Mouse (Mus musculus) heart, embryonic 14.5 days (tissue): ENCODE results near the gene Recql. TPM values are rescaled to one million over a fixed set of nuclear protein-coding genes. Genes with fewer than 3 reads are reported as not detected.
A peak's percentile ranks its signal among the peaks of the same experiment; 100 is the strongest.

Experiments
- ATAC-seq: fragments of 200-750 bp; cut with Nextera tagmentation; 2 replicates; pipeline ENCODE4 v1.8.0; 2017; ENCODE audit warnings: low read depth, moderate TSS enrichment; ENCODE audit not compliant: insufficient number of reproducible peaks, insufficient read depth, low FRiP score
- H3K27ac ChIP-seq, 2 experiments: fragments of 200-500 bp in 1 of 2; fragments of 300-500 bp in 1 of 2; sonication (generic) in 1 of 2; replicated peaks in 1 of 2; 2 replicates each; pipeline ENCODE4 v1.5.1; 2012 to 2014; ENCODE audit warnings: low read depth in 2 of 2, low read length in 2 of 2, control low read depth in 1 of 2, mild to moderate bottlenecking in 1 of 2, mixed read lengths in 1 of 2; ENCODE audit not compliant: control insufficient read depth in 1 of 2, insufficient read depth in 1 of 2
- H3K27me3 ChIP-seq: fragments of 300-500 bp; sonication (generic); 2 replicates; pipeline ENCODE4 v1.6.1; 2014; ENCODE audit warnings: mild to moderate bottlenecking, low read length, control low read depth; ENCODE audit not compliant: control insufficient read depth, insufficient read depth
- H3K36me3 ChIP-seq: fragments of 300-500 bp; sonication (generic); 2 replicates; pipeline ENCODE4 v1.6.1; 2014; ENCODE audit warnings: mild to moderate bottlenecking, control low read depth, low read length, mixed read lengths; ENCODE audit not compliant: control insufficient read depth, insufficient read depth
- H3K4me1 ChIP-seq, 2 experiments: fragments of 200-500 bp in 1 of 2; fragments of 300-500 bp in 1 of 2; sonication (generic) in 1 of 2; 2 replicates each; pipeline ENCODE4 v1.6.1; 2012 to 2014; ENCODE audit warnings: low read length in 2 of 2, control low read depth in 1 of 2, mixed read lengths in 1 of 2; ENCODE audit not compliant: control insufficient read depth in 2 of 2, insufficient read depth in 2 of 2
- H3K4me2 ChIP-seq: fragments of 300-500 bp; sonication (generic); 2 replicates; pipeline ENCODE4 v1.6.1; 2014; ENCODE audit warnings: mild to moderate bottlenecking, low read length
- H3K4me3 ChIP-seq, 2 experiments: fragments of 200-500 bp in 1 of 2; fragments of 300-500 bp in 1 of 2; sonication (generic) in 1 of 2; 2 replicates each; pipeline ENCODE4 v1.5.1; 2012 to 2014; ENCODE audit warnings: low read length in 2 of 2, mild to moderate bottlenecking in 2 of 2, control low read depth in 1 of 2, low read depth in 1 of 2, moderate library complexity in 1 of 2; ENCODE audit not compliant: control insufficient read depth in 1 of 2, insufficient read depth in 1 of 2
- H3K9ac ChIP-seq: fragments of 300-500 bp; sonication (generic); 2 replicates; pipeline ENCODE4 v1.6.1; 2014; ENCODE audit warnings: mild to moderate bottlenecking, low read length
- H3K9me3 ChIP-seq: fragments of 300-500 bp; sonication (generic); 2 replicates; pipeline ENCODE4 v1.6.1; 2016; ENCODE audit warnings: low read length, control low read depth; ENCODE audit not compliant: control insufficient read depth
- WGBS: fragments of 180-500 bp; shearing (Covaris S2); extraction: QIAGEN DNeasy Blood & Tissue Kit; methylation state at CpG from one replicate; pipeline ENCODE4 v1.1.7; 2014; 5-methylcytosine and 5-hydroxymethylcytosine counted together
- polyA plus RNA-seq: library from polyadenylated mRNA; unstranded; fragments of >200 nt; fragmentation: Nextera tagmentation; extraction: Ambion mirVana; gene quantifications from 2 replicates; pipeline ENCODE4 v1.2.1, GENCODE M21; 2014

The Recql gene
- polyA plus RNA-seq = 18.1 and 18.5 TPM in 2 replicates

DNA sequence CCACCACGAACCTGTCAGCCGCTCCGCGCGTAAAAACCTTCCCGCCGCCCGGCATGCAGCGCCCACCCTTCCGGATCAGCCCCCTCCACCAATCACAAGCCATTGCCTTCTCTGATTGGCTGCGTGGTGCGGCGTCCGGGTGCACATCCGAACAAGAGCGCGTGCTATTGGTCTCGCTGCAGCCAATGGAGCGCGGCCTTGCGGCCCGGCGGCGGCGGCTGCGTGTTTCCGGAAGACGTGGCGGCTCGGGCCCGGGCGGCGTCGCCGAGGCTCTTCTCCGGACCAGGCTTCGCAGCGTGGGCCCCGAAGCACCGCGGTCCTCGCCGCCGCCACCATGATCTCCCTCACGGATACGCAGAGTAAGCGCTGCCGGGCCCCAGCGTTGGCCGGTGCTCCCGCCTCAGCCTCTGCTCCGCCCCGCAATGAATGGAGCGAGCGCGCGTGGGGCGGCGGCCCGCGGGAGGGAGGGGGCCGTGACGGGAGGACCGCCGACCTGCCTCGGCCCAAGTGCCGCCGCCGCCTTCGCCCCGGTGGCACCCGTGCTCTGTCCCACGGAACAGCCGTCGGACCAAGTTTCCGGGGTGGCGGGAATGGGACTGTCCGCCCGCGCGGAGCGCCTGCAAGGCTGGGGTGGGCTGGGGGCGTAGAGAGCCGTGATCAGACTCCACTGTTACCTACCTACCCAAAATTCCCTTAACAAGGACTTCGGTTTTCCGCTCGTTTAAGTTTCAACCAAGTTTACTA lies at the start of gene Recql, which contains the start of gene Golt1b:
Gene Recql, minus strand, starts transcription at position 77 of the 744 bp plus-strand sequence.
Gene Golt1b, plus strand, starts transcription at position 211 of the 744 bp plus-strand sequence.
- peak within 1 kb of the TSS; percentile 84 for H3K9ac ChIP-seq
- no peaks in the 10 kb centered on the region for H3K9me3 ChIP-seq
- H3K27me3 ChIP-seq = no peaks in the 10 kb centered on the region
- WGBS = under 1% methylated on average over 77 of the region's 87 CpGs
- peak within 1 kb of the TSS; percentile 78 for H3K4me2 ChIP-seq
- H3K27ac ChIP-seq = peak within 1 kb of the TSS in 1 of 2 experiments; percentile 26; a peak in 1 of 4 replicates
- H3K4me3 ChIP-seq = peak within 1 kb of the TSS; percentile 98 to 99
- ATAC-seq = peak; percentile 99
- H3K36me3 ChIP-seq = peaks cover 5% of the 10 kb centered on the region; the same call in 1 of the 2 replicates
- peaks cover 0 to 19% of the 10 kb centered on the region in 2 experiments; a peak in 2 of 4 replicates for H3K4me1 ChIP-seq

DNA sequence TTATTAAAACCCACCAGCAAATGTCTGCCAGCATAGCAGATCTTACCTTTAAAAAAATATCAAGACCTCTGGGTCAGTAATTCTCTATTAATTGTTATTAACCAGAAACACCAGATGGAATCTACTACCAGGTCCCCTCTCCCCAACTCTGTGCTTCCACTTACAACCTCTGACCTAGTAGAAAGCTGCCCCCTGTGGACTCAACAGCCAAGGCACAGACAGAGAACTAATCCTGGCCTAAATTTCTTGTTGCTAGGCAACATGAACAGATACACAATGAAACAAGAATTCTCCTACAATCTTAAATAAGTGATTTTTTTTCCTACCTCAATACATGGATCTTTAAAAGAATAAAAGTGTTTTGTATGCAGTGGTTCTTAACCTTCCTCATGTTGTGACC lies 42.2 kb upstream of the Recql start:
- H3K9ac ChIP-seq = no peak overlapping the region
- no peaks in the 10 kb centered on the region for H3K9me3 ChIP-seq
- H3K27me3 ChIP-seq = no peaks in the 10 kb centered on the region
- ATAC-seq = no peak
- H3K4me3 ChIP-seq = no peak overlapping the region
- no peak overlapping the region for H3K4me2 ChIP-seq
- no peaks in the 10 kb centered on the region for H3K4me1 ChIP-seq
- H3K36me3 ChIP-seq = no peaks in the 10 kb centered on the region
- H3K27ac ChIP-seq = no peak overlapping the region

DNA sequence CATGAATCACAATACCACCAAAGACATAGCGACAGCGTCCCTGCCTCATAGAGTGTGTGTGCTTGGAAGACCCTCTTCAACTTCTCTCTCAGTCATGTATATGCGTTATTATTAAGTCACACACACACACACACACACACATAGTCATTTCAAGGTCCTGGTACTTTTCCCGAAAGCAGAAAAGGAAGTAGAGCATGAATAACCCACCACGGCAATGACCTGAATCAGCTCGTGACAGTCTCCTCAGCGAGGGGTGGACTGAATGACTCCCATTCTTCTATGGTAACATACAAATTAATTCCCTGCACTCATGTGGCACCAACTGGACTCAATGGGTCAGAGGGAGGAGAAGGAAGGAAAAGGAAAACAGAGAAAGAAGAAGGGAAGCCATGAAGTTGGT lies 38.1 kb upstream of the Recql start:
- H3K27me3 ChIP-seq = no peaks in the 10 kb centered on the region
- ATAC-seq = no peak
- no peak overlapping the region for H3K9ac ChIP-seq
- 67% methylated on average over 7 of the region's 7 CpGs for WGBS
- H3K9me3 ChIP-seq = no peaks in the 10 kb centered on the region
- no peaks in the 10 kb centered on the region for H3K36me3 ChIP-seq
- no peak overlapping the region for H3K4me3 ChIP-seq
- no peaks in the 10 kb centered on the region for H3K4me1 ChIP-seq
- H3K4me2 ChIP-seq = no peak overlapping the region
- no peak overlapping the region for H3K27ac ChIP-seq

DNA sequence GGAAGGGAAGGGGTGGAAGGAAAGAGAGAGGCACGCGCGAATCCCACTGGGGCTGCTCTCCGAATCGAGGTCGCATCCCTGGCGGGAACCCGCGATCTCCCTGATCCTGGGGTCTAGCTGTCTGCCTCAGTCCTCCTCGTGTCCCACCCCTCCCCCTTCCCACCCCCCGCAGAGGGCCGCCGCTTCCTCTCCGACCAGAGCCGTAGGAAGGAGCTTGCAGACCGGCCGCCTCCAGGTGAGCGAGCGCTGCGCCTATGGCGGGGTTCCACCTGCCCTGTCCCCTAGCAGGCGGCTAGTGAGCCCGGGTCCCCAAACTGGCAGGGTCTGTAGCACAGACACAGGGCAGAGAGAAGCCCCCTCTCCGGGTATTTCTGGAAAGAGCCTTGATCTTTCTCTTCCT lies 27.7 kb upstream of the Recql start:
- peak overlapping the region; percentile 43; the same call in 1 of the 2 replicates for H3K9ac ChIP-seq
- ATAC-seq = no peak
- WGBS = under 1% methylated on average over 18 of the region's 24 CpGs

DNA sequence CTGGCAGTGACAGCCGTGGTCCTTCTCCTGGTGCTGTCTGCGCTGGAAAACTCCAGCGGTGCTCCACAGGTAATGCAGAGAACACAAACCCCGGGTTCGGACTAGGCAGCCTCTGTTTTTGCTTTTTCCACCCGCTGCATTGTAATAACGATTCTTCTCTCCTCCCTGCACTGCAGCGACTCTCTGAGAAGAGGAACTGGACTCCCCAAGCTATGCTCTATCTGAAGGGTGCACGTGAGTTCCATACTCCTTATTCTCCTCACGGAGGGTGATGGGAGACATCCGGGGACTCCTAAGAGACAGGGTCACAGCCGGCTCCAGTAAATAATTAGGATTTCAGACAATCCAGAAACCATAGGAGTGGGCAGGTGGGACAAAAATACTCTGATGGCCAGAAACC lies 27.0 kb upstream of the Recql start:
- no peak overlapping the region; a peak in 1 of 4 replicates for H3K4me3 ChIP-seq
- WGBS = 15% methylated on average over 12 of the region's 12 CpGs
- no peaks in the 10 kb centered on the region for H3K9me3 ChIP-seq
- H3K9ac ChIP-seq = no peak overlapping the region
- peaks cover 36% of the 10 kb centered on the region for H3K27me3 ChIP-seq
- no peak for ATAC-seq
- H3K4me1 ChIP-seq = peaks cover 0 to 4% of the 10 kb centered on the region in 2 experiments; a peak in 2 of 4 replicates
- H3K4me2 ChIP-seq = 0 out of 2 replicates have a peak overlapping the region, but pooled peaks have one; percentile 9
- H3K27ac ChIP-seq = no peak overlapping the region
- no peaks in the 10 kb centered on the region for H3K36me3 ChIP-seq

More for the DNA sequence above, 27.7 kb upstream of the Recql start:
- H3K27me3 ChIP-seq = peaks cover 36% of the 10 kb centered on the region
- peaks cover 0 to 4% of the 10 kb centered on the region in 2 experiments; a peak in 2 of 4 replicates for H3K4me1 ChIP-seq
- H3K4me3 ChIP-seq = peak overlapping the region in 1 of 2 experiments; percentile 25; a peak in 1 of 4 replicates
- H3K4me2 ChIP-seq = peak overlapping the region; percentile 63
- no peak overlapping the region for H3K27ac ChIP-seq
- H3K9me3 ChIP-seq = no peaks in the 10 kb centered on the region
- no peaks in the 10 kb centered on the region for H3K36me3 ChIP-seq

DNA sequence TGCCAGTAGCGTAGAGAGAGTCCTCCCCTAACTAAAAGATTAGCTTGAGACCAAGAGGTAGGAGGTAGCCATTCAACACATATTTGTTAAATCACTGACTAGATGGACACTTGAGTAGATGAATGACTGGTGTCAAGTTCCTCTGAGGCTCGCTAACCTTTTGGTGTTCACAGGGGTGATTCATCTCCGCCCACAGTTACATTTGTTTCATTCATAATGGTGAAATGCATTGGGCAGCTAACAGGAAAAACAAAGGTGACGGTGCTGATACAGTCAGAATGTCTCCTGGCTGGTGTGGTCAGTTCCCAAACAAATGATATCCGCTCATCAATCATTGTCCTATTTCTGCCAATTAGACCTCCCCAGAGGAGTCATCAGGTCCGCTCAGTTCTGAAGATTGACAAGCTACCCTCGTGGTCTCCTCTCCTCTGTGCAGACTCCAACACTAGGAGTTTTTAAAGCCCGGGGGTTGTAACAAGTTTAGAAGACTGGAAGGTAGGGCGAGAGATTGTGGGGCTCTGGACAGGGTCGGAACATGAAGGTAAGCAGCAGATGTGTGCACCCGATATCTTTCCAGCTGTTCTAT lies 26.1 kb upstream of the Recql start, which contains the start of gene Spx:
Gene Spx, plus strand, starts transcription at position 536 of the 586 bp plus-strand sequence.
- 65% methylated on average over 11 of the region's 11 CpGs for WGBS
- ATAC-seq = no peak
- Histone ChIP-seq H3K27ac (no peak within 1 kb of the TSS), H3K4me2 (peak within 1 kb of the TSS; percentile 63; the same call in 1 of the 2 replicates), H3K4me3 (no peak within 1 kb of the TSS; a peak in 1 of 4 replicates), H3K4me1 (peaks cover 0 to 4% of the 10 kb centered on the region in 2 experiments; a peak in 2 of 4 replicates), H3K9me3 (no peaks in the 10 kb centered on the region), H3K27me3 (peaks cover 36% of the 10 kb centered on the region), H3K9ac (no peak within 1 kb of the TSS), H3K36me3 (no peaks in the 10 kb centered on the region)

DNA sequence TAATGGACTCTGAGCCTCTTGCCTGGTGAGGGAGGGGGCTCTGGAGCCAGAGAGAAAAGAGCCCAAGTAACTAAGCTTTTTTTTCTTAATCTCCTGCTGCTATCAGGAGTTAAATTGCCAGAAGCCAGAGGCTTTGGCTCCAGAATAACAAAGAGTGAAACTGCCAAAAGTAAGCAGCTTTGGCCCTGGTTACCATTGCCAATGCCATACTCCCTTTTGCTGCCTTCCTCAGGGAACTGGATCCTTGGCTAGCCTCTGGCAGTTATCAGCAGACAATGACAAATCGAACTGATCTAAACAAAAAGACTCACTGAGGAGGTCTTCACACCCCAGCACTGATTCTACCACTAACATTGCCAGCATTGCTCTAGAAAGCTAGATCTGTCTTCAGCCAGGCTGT lies 24.3 kb upstream of the Recql start:
- no peak overlapping the region for H3K27ac ChIP-seq
- 9% methylated on average over 1 of the region's 1 CpGs for WGBS

More for the DNA sequence above, 24.3 kb upstream of the Recql start:
- no peak for ATAC-seq
- Histone ChIP-seq H3K4me2 (no peak overlapping the region), H3K4me3 (no peak overlapping the region), H3K27me3 (peaks cover 33% of the 10 kb centered on the region), H3K9ac (no peak overlapping the region), H3K4me1 (peaks cover 0 to 4% of the 10 kb centered on the region in 2 experiments; a peak in 2 of 4 replicates), H3K9me3 (no peaks in the 10 kb centered on the region), H3K36me3 (no peaks in the 10 kb centered on the region)
